Mouse (Mus musculus): ENCODE results near the gene Hlx. TPM values are rescaled to one million over a fixed set of nuclear protein-coding genes. Genes with fewer than 3 reads are reported as not detected.

Gene Hlx
- polyA plus RNA-seq, 1 experiment from 2014 or later, result 9.7 TPM

DNA sequence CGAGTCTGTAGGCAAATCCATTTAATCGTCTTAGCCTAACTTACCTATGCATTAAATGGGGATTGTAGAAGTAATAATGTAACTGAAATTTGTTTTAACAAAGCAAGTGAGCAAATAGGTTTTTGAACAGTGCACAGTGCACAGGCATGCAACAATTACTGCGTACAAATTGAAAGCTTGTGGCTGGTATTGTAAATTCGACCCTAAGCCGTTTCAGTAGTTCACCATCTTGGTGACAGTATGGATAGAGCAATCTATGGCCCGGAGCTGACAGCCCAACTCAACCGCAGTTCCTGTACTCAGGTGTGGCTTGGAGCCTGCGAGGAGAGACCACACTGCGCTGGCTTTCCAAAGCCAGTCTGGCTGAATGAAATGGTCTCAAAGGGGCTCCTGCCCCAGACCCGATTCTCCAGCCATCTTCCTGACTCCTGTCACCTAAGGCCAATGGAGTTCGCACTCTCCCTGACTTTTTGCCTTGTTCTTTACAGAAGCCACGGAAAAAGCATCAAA lies 14.7 kb downstream of the Hlx start:
- Histone ChIP-seq H3K9ac (replicated peaks) (no peak overlapping the region), H3K4me1 (ENCODE audit: insufficient read depth) (no peaks in the 10 kb centered on the region), H3K4me2 (ENCODE audit: low read depth, low read length) (no peak overlapping the region), H3K4me3 (ENCODE audit: low read depth, low read length) (no peak overlapping the region), H3K27me3 (ENCODE audit: insufficient read depth, low read length) (peaks cover 78% of the 10 kb centered on the region), H3K9me3 (ENCODE audit: low read length) (no peaks in the 10 kb centered on the region), H3K27ac (ENCODE audit: low read depth) (no peak overlapping the region), H3K36me3 (replicated peaks; ENCODE audit: insufficient read depth, low read length) (no peaks in the 10 kb centered on the region)
- TF ChIP-seq CTCF (IDR thresholded peaks at IDR 0.05; ENCODE audit: low read depth), result no peak
- TF ChIP-seq EP300 (IDR thresholded peaks at IDR 0.05; ENCODE audit: low read depth), result no peak
- WGBS (ENCODE audit: insufficient replicate concordance), result 14% methylated on average over 12 of the region's 12 CpGs
- no peak for ATAC-seq
- no peak for DNase-seq

DNA sequence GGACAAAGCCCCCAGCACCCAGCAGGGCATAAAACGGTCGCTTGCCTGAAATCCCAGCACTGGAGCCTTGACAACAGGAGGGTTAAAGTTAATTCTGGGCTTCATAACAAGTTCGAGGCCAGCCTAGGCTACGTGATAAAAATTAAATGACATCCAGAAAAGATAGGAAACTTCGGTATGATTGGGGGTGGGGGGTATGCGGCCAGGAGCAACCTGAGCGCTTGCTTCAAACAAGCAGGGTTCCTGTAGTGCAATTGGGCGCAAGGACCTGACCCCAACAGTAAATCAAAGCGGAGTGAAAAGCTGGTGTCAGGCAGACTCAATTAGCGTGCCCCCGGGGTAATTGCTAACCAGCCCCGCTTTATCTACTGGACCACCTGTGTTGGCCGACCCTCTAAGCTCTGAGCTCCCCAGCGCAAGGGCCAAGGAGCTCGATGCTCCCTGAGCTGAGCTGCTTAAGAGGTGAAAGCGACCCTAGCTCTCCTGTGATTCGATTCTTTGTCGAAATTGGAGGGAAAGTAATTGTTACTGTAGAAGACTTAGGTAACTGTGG lies 15.3 kb downstream of the Hlx start:
- H3K36me3 ChIP-seq (replicated peaks; ENCODE audit: insufficient read depth, low read length), result no peaks in the 10 kb centered on the region
- H3K4me1 ChIP-seq (ENCODE audit: insufficient read depth), result no peaks in the 10 kb centered on the region
- no peak for TF ChIP-seq CTCF (IDR thresholded peaks at IDR 0.05; ENCODE audit: low read depth)
- TF ChIP-seq EP300 (IDR thresholded peaks at IDR 0.05; ENCODE audit: low read depth), result no peak
- H3K4me3 ChIP-seq (ENCODE audit: low read depth, low read length), result no peak overlapping the region
- no peak overlapping the region for H3K27ac ChIP-seq (ENCODE audit: low read depth)
- no peak overlapping the region for H3K4me2 ChIP-seq (ENCODE audit: low read depth, low read length)
- H3K27me3 ChIP-seq (ENCODE audit: insufficient read depth, low read length), result peaks cover 72% of the 10 kb centered on the region
- DNase-seq, result no peak
- 6% methylated on average over 18 of the region's 18 CpGs for WGBS (ENCODE audit: insufficient replicate concordance)
- ATAC-seq, result no peak
- no peak overlapping the region for H3K9ac ChIP-seq (replicated peaks)
- no peaks in the 10 kb centered on the region for H3K9me3 ChIP-seq (ENCODE audit: low read length)

DNA sequence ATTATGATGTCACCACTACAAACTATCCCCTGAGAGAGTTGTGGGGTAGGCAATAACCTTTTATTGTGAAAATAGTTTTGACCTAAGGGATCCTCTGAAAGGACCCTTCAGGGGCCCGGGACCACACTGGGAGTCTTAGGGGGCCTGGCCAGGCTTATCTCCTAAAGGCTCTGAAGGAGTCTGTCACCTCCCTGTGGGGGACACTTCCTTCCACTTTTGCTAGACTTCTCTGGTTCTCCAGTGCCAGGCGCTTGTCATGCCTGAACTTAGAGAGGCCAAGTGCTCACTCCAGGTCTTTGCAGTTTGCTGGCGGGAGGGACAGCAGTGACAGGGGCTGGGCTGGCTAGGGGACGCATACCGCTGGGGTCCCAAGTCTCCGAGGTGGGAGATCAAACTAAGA lies 16.3 kb downstream of the Hlx start:
- Histone ChIP-seq H3K9ac (replicated peaks) (no peak overlapping the region), H3K9me3 (ENCODE audit: low read length) (no peaks in the 10 kb centered on the region), H3K4me1 (ENCODE audit: insufficient read depth) (no peaks in the 10 kb centered on the region), H3K36me3 (replicated peaks; ENCODE audit: insufficient read depth, low read length) (no peaks in the 10 kb centered on the region), H3K27ac (ENCODE audit: low read depth) (no peak overlapping the region), H3K4me2 (ENCODE audit: low read depth, low read length) (no peak overlapping the region), H3K27me3 (ENCODE audit: insufficient read depth, low read length) (peaks cover 62% of the 10 kb centered on the region), H3K4me3 (ENCODE audit: low read depth, low read length) (no peak overlapping the region)
- WGBS (ENCODE audit: insufficient replicate concordance), result 2% methylated on average over 6 of the region's 6 CpGs
- ATAC-seq (no peak), DNase-seq (no peak)
- TF ChIP-seq EP300 (IDR thresholded peaks at IDR 0.05; ENCODE audit: low read depth) (no peak), CTCF (IDR thresholded peaks at IDR 0.05; ENCODE audit: low read depth) (no peak)

DNA sequence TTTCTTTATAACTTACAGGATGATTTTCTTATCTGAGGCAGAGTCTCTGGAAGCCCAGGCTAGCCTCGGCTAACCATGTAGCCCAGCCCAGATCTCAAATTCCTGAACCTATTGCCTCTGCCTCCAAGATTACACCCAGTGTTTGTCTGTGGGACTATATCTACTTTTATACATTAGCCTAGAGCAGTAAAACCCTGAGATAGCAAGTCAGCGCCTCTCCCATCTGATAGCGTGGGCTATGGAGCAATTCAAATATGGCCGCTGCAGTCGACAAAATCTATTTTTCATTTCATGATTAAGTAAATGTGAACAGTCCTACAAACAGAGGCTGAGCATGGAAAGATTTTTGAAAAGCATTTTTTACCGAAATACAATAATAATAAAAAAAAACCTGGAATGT lies 16.7 kb downstream of the Hlx start:
- no peaks in the 10 kb centered on the region for H3K9me3 ChIP-seq (ENCODE audit: low read length)
- 37% methylated on average over 6 of the region's 6 CpGs for WGBS (ENCODE audit: insufficient replicate concordance)
- ATAC-seq (no peak), DNase-seq (no peak)
- H3K4me1 ChIP-seq (ENCODE audit: insufficient read depth), result no peaks in the 10 kb centered on the region
- no peak overlapping the region for H3K4me3 ChIP-seq (ENCODE audit: low read depth, low read length)
- H3K27ac ChIP-seq (ENCODE audit: low read depth), result no peak overlapping the region
- H3K9ac ChIP-seq (replicated peaks), result no peak overlapping the region
- TF ChIP-seq CTCF (IDR thresholded peaks at IDR 0.05; ENCODE audit: low read depth), result no peak
- TF ChIP-seq EP300 (IDR thresholded peaks at IDR 0.05; ENCODE audit: low read depth), result no peak
- H3K27me3 ChIP-seq (ENCODE audit: insufficient read depth, low read length), result peaks cover 58% of the 10 kb centered on the region
- H3K4me2 ChIP-seq (ENCODE audit: low read depth, low read length), result no peak overlapping the region
- no peaks in the 10 kb centered on the region for H3K36me3 ChIP-seq (replicated peaks; ENCODE audit: insufficient read depth, low read length)

DNA sequence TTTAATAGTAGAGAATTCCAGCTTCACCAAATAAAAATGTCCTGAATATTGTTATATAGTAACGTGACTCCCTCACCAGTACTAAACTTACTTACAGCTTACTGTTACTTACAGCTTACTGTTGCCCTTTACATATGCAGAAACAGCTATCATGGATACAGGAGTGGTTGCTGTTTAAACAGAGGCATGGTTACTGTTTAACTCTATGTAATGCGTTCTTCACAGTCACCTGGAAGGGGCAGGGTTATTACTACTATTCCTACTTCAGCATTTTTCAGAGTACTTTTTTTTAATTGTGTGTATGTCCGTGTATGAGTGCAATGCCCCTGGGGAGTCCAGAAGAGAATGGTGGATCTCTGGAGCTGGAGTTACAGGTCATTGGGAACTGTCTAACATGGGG lies 17.9 kb downstream of the Hlx start:
- WGBS (ENCODE audit: insufficient replicate concordance), result 47% methylated on average over 3 of the region's 3 CpGs
- Histone ChIP-seq H3K4me2 (ENCODE audit: low read depth, low read length) (no peak overlapping the region), H3K9me3 (ENCODE audit: low read length) (no peaks in the 10 kb centered on the region), H3K4me3 (ENCODE audit: low read depth, low read length) (no peak overlapping the region), H3K36me3 (replicated peaks; ENCODE audit: insufficient read depth, low read length) (no peaks in the 10 kb centered on the region), H3K4me1 (ENCODE audit: insufficient read depth) (no peaks in the 10 kb centered on the region), H3K27me3 (ENCODE audit: insufficient read depth, low read length) (peaks cover 51% of the 10 kb centered on the region), H3K9ac (replicated peaks) (no peak overlapping the region), H3K27ac (ENCODE audit: low read depth) (no peak overlapping the region)
- TF ChIP-seq EP300 (IDR thresholded peaks at IDR 0.05; ENCODE audit: low read depth), result no peak
- no peak for TF ChIP-seq CTCF (IDR thresholded peaks at IDR 0.05; ENCODE audit: low read depth)
- no peak for DNase-seq
- ATAC-seq, result no peak

DNA sequence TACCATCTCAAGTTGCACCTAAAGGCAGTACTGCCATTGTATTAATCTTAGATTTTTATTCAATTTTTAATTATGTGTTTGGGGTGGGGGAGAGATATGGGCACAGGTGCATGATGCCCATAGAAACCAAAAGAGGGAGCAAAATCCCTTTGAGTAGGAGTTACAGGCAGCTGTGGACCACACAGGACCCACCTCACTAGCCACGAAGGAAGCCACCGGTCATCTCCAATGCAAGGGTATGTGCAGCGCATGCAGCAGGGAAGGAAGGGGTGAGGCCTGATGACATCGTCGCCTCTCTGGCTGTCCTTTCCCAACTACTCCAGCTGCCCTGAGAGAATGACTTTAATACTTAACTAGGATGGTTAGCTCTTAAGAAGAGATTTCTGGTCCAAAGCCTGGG lies 18.7 kb downstream of the Hlx start:
- no peaks in the 10 kb centered on the region for H3K9me3 ChIP-seq (ENCODE audit: low read length)
- peaks cover 43% of the 10 kb centered on the region for H3K27me3 ChIP-seq (ENCODE audit: insufficient read depth, low read length)
- ATAC-seq (no peak), DNase-seq (no peak)
- H3K9ac ChIP-seq (replicated peaks), result no peak overlapping the region
- no peaks in the 10 kb centered on the region for H3K36me3 ChIP-seq (replicated peaks; ENCODE audit: insufficient read depth, low read length)
- WGBS (ENCODE audit: insufficient replicate concordance), result 71% methylated on average over 5 of the region's 5 CpGs
- H3K27ac ChIP-seq (ENCODE audit: low read depth), result no peak overlapping the region
- no peak for TF ChIP-seq EP300 (IDR thresholded peaks at IDR 0.05; ENCODE audit: low read depth)
- TF ChIP-seq CTCF (IDR thresholded peaks at IDR 0.05; ENCODE audit: low read depth), result no peak
- H3K4me2 ChIP-seq (ENCODE audit: low read depth, low read length), result no peak overlapping the region
- H3K4me3 ChIP-seq (ENCODE audit: low read depth, low read length), result no peak overlapping the region
- no peaks in the 10 kb centered on the region for H3K4me1 ChIP-seq (ENCODE audit: insufficient read depth)
